Mouse (Mus musculus): ENCODE data around the gene Eml2.

Eml2 gene

DNA sequence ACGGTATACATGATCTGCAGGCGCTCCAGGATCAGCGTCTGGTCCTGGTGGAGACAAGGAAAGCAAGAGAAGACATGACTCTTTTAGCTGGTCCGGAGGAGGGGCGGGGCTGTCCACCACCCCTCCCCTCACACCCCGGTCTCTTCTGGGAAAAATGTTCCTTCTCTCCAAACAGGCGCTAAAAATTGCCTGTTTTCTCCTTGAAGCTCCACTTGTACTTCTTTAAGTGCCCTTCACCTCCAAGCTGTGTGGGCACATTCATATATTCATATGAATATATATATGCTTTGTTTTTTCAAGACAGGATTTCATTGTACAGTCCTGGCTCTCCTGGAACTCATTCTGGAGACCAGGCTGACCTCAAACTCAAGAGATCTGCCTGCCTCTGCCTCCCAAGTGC, 13.3 kb upstream of the Eml2 start:
- DNase-seq (ENCODE audit: low read depth, low spot score) = no peak

DNA sequence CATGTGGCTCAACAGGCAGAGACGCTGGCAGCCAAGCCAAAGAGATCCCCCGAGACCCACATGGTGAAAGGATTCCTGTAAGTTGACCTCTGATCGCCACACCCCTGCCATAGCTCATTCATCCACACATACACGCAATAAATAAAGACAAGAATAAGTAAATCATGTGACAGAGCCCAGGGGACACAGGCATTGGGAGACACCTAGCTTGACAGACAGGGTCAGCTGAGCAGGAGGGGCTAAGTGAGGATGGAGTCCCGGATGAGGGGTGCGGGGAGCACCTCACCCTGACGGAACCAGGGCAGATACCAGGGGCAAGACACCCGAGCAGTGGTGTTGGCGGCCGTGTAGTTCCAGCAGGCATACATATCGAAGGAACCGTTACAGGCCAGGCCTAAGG, 12.5 kb upstream of the Eml2 start:
- no peak for DNase-seq (ENCODE audit: low read depth, low spot score)

DNA sequence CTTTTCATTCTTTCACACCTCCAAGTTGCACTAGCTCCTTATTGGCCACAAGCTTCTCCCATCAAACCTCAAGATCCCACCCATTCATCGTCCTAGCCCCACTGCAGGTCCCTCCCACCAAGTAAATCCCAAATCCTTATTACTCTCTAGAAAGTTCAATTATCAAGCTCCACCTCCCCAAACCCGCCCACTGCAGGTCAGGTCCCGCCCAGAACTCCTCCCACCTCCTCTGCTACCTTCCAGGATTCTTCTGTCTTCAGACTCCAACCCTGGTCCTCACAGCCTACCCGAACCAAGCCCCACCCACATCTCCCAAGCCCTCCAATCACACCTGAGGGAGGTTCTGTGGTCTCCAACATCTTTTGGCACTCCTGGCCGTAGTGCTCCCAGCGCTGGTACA, 12.0 kb upstream of the Eml2 start:
- DNase-seq (ENCODE audit: low read depth, low spot score) = peak; percentile 44

DNA sequence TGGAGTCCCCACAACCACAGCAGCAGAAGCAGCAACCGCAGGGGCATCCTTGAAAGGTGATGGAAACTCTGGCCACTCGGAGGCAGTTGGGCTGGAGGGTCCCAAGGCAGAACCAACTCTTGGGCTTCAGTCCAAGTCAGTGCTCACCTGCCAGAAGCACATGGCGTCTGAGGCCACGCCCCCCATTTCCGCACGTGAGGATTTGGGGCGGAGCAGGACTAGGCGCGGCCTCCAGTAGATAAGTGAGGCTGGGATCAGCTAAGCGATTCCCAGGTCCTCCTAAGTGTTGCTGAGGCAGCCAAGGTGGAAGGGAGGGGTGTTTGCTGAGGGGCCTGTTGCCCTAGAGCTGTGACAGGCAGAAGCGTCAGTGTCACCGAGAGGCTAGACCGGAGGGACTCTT, 11.2 kb upstream of the Eml2 start:
- DNase-seq (ENCODE audit: low read depth, low spot score) = peak; percentile 46

DNA sequence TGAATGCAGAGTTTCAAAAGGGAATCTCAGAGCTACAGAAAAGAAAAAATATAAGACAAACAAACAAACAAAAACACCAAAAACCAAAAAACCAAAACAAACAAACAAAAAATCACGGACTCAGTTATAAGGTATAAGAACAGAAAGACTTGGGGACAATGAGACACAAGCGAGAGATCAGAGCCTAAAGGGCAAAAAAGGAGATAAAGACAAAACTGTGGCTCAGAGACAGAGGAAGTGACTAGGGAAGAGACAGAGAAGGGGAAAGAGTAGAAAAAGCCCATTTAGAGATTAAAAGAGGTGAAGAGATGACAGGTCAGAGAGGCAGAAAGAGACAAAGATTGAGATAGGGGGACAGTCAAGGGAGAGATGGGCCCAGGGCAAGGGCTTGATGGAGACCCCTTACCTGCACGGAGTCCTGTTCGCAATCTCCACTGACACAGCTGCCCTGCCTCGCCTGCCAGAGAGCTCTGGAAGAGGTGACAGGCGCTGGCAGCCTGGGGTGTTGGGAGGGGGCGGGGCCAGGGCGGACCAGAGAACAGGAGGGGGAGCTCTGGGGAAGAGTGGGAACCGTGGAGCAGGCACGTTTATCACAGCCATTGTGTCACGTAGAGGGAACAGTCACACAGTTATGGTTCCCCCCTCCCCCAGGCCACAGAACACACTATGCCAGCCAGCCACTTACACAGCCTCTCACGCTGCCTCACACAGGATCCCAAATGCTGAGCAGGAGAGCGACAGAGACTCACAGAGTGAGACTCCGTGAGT, 10.4 kb upstream of the Eml2 start, which contains the start of gene Gipr:
Gipr (minus strand) TSS at position 472 of the 768 bp plus-strand sequence.
- no peak for DNase-seq (ENCODE audit: low read depth, low spot score)

DNA sequence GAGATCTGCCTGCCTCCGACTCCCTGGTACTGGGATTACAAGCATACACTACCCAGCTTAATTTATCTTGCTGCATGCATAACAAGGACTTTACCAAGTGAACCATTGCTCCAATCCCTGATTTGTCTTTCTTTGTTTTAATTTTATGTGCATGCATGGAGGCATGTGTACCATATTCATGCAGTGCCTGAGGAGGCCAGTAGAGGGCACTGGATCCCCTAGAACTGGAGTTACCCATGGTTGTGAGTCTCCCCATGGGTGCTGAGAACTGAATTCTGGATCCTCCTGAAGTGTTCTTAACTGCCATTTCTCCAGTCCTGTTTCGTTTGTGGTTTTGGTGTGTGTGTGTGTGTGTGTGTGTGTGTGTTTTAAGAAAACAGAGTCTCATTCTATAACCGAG, 9.2 kb upstream of the Eml2 start:
- DNase-seq (ENCODE audit: low read depth, low spot score) = no peak

DNA sequence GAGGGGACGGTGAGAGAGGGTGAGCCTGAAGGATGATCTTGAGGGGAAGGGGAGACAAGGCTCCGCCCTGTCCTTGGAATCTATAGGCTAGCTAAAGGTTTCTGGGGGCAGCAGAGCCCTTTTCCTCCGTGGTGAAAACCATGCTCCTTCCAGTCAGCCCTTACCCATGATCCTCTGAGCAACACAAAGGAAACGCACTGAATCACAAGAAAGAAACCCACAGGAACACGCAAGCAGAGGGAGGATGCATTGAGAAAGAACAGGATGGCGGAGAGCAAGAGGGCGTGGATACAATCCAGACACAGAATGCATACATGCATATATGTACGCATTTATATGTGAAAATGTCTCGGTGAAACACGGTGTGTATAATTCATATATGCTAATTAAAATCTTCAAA, 6.7 kb upstream of the Eml2 start:
- no peak for DNase-seq (ENCODE audit: low read depth, low spot score)

DNA sequence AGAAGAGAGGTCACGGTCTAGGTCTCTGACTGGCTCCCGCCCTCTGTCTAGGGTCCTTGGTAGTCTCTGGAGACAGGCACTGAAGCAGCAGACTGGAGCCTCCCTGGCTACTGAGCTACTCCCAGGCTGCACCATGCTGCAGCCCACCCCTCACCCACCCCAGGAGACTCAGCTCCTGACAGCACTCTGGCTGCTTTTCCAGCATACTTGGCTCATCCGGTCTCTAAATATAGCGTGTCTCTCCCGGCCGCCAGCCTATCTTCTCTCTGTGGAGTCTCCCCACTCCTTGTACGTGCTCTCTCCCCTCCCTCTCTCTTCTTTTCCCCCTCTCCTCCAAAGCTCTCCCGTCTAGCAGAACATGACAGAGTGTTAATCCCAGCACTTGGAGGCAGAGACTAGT, 6.1 kb upstream of the Eml2 start:
- DNase-seq (ENCODE audit: low read depth, low spot score) = no peak

DNA sequence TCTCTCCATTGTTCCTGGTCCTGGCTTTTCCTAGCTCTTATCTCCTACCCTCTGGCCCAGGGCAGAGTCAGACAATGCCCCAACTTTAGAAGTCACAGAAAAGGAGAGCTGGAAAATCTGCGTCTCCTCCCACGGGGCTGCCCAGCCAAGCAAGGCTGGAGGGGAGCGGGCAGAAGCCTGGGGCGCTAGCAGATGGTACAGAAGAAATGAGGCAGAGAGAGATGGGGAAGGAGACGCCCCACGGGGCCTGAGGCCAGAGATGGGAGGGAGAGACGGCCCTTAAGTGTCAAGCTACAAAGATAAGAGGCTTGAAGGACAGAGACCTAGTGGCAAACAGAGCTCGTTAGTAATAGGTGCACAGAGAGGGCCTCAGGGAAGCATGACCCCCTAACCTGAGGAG, 4.4 kb upstream of the Eml2 start:
- DNase-seq (ENCODE audit: low read depth, low spot score) = no peak

DNA sequence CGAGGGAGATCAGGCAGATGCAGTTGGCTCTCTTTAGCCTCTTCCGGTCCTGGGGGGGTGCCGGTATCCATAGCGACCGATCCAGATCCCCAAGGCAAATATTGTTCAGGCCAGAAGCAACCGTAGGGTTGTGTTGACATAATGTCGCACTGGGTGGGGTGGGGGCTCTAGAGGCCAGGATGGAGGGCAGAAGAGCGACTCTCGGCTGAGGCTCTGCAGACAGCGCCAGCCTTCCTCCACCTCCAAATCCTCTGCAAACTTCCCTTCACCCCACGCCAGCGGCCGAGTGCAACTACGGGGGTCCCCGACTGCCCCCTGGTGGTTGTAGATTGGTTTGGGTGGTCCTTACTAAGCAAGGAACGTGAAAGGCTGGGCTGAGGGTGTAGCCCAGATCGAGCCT, 3.3 kb upstream of the Eml2 start:
- peak; percentile 77 for DNase-seq (ENCODE audit: low read depth, low spot score)

DNA sequence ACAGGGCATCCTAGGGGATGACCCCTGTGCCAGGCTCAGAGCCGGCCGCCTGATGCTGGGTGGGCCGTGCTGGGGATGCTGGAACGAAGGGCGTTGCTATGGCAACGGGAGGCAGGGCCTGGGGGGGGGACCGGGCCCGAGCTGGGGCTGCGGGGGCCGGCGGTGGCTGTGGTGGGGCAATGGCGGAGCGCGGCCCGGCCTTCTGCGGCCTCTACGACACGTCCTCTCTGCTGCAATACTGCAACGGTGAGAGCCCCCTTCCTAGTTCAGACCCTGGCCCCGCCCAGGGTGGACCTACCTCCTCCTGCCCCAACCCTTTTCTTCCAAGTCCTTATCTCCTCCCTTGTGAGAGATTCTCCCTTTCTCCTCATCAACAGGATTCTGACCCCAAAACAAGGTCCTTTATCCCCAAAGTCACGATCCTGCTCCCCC, 311 bp downstream of the Eml2 start:
- DNase-seq (ENCODE audit: low read depth, low spot score) = no peak

DNA sequence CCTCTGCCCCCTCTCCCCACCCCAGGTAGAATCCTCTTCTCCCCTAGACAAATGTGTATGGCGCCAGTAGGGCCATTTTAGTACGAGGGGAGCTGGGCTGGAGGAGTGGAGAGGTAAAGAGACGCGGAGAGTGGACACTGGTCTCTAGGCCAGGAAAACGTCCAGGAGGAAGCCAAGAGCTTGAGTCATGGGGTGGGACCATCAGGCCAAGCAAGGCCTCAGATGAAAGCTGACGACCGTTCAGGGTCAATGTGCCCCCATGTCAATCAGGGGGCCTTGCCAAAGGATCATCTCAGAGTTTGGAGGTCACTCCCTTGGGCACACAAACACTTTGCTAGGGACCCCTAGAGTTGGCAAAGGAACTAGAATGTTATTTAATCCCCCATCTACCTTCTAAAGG, 995 bp downstream of the Eml2 start:
- DNase-seq (ENCODE audit: low read depth, low spot score) = no peak

DNA sequence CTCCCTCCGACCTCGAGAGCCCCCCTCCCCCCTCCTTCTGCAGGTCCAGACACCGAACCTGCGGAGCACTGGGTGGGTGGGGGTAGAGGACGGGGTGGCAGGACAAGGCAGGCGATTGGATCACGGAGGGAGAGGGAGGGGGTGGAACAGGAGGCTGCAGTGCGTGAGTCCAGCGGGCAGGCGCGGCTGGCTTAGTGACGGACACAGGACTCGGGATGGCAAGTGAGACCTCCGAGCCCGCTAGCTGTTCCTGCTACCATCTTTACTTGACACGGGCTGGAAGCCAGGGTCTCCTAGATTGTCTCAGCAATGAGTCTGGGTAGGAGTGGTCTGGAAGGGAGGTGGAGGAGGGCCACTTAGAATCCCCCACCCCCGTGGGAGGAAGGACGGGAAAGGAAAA, 1.8 kb downstream of the Eml2 start:
- no peak for DNase-seq (ENCODE audit: low read depth, low spot score)

DNA sequence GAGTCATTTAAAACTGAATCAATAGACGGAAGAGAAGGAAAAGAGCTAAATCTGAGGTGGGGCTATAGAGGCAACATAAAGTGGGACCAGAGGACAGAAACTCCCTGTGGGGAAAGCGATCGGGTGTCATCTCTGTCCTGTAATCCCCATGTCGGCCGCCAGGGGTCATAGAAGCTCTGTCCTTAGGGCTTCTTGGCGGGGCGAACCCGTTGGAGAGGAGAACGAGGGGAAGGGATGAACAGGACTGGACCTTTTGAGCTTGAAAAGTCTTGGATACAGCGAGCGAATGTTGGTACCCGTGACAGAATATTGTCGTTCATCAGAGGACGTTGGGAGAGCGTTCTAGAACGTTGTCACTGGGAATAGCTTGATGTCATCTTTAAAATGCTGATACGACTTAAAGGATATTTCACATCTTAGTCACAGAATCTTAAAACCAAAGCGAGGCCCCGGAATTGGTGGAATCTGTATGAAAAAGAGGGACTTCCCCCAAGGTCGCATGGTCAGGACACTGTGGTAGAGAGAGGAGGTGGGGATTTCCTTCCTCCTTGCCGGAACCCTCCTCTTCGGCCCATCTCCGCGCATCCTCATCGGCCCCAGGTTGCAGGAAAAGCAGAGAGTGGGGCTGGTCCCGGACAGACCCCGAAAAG, 2.3 kb downstream of the Eml2 start:
- peak; percentile 88 for DNase-seq (ENCODE audit: low read depth, low spot score)

DNA sequence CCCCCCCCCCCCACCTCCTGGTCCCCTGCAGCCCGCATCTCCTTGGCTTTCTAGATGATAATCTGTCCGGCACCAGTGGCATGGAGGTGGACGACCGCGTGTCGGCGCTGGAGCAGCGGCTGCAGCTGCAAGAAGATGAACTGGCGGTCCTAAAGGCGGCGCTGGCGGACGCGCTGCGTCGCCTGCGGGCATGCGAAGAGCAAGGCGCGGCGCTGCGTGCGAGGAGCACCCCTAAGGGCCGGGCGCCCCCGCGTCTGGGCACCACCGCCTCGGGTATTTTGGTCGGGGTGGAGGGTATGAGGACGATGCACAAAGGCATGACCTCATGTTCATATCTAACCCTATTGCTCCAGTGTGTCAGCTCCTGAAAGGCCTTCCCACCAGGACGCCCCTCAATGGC, 3.0 kb downstream of the Eml2 start:
- peak; percentile 92 for DNase-seq (ENCODE audit: low read depth, low spot score)

DNA sequence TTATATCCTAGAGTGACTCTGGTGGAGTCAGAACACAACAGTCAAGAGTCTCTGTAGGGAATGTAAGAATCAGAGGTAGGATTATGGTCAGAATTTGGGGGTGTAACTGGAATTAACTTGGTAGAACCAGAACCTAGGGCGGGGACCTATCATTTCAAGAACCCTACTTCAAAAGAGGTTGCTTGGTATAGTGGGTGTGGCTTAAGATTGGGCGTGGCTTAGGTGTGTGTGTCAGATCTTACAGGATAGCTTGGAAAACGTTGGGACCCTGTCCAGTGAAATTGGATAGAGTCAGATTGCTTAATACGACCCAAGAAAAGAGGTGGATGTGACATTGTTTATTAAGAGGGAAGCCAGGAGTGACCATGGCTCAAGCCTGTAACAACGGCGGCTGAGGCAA, 3.7 kb downstream of the Eml2 start:
- peak; percentile 77 for DNase-seq (ENCODE audit: low read depth, low spot score)

DNA sequence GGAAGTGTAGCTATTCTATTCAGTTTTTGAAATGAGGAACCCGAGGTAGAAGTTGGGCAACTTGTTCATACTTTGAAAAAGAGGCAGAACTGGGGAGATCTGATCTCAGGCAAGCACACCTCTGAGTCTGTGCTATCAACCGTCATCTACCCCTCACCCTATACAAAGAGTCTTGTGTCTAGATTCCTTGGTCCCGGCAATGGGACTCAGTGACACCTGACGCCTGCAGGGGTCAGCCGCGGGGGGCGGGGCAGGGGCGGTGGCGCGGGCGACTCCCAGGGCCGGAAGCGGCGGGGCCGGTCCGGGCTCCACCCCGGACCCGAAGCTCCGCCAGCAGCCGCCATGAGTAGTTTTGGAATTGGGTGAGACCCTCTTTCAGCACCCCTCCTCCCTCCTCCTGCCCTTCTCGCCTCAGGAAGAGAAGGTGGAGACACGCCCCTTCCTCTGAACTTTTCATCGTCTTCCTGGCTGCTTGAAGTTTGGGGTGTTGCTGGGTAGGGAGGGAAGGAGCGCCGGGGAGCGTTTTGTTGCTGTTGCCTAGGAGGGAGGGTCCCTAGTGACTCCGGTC, 4.7 kb downstream of the Eml2 start:
- DNase-seq (ENCODE audit: low read depth, low spot score) = peak; percentile 86

DNA sequence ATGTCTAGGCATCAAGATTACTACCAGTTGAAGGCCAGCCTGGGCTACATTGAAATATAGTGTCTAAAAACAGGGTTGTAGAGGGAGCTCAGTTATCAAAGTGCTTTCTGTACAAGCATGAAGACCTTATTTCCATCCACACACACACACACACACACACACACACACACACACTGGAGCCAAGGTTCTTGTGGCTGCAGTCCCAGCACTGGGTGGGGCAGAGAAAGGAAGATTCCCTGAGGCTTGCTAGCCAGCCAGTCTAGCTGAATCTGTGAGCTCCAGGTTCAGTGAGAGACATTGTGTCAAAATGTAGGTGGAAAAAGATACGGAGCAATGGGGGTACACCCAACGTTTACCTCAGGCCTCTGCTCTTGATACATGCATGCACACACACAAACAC, 8.0 kb downstream of the Eml2 start:
- no peak for DNase-seq (ENCODE audit: low read depth, low spot score)

DNA sequence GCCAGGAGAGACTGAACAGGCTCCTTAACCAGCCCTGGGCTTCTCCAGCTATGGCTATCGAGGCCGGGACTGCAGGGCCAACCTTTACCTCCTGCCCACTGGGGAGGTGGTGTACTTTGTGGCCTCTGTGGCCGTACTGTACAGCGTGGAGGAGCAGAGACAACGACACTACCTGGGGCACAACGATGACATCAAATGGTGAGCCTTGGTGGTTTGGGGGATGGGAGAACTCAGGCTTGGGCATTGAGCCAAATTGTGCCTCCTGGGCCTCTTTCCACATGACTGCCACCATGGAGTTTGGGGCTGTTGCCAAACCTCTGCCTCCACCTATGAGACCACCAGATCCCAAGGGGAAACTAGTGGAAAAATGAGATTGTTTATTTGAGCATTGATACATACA, 8.5 kb downstream of the Eml2 start:
- DNase-seq (ENCODE audit: low read depth, low spot score) = no peak

DNA sequence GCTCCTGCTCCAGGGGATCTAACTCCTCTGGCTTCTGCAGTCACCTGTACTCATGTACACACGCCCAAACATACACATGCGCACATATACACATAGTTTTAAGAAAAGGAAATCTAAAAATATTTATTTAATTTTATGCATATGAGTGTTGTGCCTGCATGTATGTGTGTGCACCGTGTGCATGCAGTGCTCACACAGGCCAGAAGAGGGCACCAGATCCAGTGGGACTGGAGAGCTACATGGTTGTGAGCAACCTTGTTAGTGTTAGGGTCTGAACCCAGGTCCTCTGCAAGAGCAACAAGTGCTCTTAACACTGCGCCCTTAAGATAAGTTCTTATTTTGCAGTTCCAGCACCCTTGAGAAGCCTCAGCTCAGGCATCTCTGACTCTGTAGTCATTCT, 18.5 kb downstream of the Eml2 start:
- no peak for DNase-seq (ENCODE audit: low read depth, low spot score)

DNA sequence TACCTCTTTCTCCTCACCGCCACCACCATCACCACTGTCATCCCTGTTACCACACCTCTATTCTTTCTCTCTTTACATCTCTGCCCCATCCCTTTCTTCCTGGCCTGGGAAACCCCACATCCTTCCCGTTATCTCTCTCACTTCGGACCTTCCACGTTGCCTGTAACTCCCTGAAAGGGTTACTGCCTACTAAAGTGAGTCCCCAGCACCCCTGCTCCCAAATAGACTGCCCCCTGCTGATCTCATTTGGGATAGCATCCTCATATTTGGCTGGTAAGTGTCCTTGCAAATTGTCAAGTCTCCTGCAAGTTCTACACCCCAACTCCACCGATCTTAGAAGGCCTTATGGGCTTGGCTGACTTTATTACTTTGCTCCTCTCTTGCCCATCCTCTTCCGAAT, 20.5 kb downstream of the Eml2 start:
- DNase-seq (ENCODE audit: low read depth, low spot score) = peak; percentile 67

DNA sequence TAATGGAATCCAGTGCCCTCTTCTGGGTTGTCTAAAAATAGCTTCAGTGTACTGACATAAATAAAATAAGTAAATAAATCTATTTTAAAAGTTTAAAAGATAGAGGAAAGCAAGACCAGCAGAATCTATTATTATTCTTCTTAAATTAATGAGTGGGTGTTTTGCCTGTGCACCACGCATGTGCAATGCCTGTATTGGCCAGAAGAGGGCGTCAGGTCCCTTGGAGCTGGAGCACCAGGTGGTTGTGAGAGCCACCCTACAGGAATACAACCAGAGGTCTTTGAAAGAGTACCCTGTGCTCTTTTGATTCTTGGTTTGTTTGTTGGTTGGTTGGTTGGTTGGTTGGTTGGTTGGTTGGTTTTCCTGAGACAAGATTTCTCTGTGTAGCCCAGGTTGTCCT, 21.8 kb downstream of the Eml2 start:
- DNase-seq (ENCODE audit: low read depth, low spot score) = peak; percentile 63

DNA sequence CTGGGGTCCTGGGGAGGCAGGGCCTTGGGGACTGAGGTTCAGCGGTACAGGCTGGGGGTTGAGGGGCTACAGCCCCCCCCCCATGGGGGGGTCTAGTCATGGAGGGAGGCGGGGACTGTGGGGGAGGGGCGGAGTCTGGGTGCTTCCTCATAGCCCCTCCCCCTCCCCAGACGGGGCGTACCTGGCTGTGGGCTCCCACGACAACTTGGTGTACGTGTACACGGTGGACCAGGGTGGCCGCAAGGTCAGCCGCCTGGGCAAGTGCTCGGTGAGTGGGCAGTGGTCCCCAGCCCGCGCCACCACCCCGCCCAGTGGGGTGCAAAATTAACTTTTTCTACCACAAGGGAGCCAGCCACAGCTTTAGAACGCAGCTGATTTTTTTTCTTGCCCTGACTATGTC, 25.4 kb downstream of the Eml2 start:
- DNase-seq (ENCODE audit: low read depth, low spot score) = no peak

Measured in A20 (cell line).